Mouse (Mus musculus) spleen, adult 2 months (tissue): ENCODE data around the gene Mpv17l2.

ENCODE experiments used
- CTCF ChIP-seq: fragments of 200-500 bp; IDR thresholded peaks from 2 replicates; pipeline ENCODE4 v1.5.1; 2011; ENCODE audit warnings: mild to moderate bottlenecking, inconsistent platforms; ENCODE audit not compliant: insufficient read depth, insufficient read length, insufficient replicate concordance; ENCODE audit errors: extremely low read depth
- POLR2A ChIP-seq: fragments of 200-500 bp; IDR thresholded peaks from 2 replicates; pipeline ENCODE4 v1.6.1; 2011; ENCODE audit warnings: low read depth, low read length, inconsistent platforms

DNA sequence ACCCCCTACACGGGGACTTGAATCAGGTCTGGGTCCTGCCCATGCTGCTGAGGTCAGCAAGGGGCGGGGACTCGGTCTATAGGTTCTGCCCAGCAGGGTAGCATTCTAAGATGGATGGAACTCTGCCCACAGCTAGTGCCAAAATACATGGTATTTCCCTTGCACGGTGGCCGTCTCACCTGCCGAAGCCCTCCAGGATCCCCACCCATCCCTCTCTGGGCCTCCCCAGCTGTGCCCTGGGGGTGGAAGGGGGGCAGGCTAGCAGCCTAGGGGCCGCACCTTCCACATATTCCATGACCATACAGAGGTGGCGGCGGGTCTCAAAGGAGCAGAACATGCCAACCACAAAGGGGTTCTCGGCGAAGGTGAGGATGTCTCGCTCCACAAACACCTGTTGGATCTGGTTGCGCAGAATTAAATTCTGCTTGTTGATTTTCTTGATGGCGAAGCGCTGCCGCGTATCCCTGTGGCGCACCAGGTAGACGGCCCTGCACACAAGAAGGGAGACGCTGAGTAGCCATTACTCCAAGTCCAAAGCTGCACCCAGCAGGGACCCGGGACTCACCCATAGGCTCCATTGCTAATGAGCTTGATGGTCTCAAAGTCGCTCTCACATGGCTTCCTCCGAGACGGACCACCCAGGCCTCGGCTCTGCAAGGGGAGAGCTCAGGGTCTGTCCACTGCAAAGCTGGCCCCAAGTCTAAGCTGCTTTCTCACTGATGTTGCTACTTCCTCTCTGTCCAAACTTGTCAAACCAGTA lies 25.7 kb upstream of the Mpv17l2 start:
- TF ChIP-seq CTCF: no peak
- no peak for TF ChIP-seq POLR2A
